Mouse (Mus musculus) telencephalon, adult 2 months (tissue): Measurements from ENCODE around the gene Cyb561.

Experiments used
- DNase-seq: peaks from one replicate; pipeline ENCODE4 v3.0.0-alpha.2; 2011; ENCODE audit warnings: low read depth, low spot score

Cyb561 gene

DNA sequence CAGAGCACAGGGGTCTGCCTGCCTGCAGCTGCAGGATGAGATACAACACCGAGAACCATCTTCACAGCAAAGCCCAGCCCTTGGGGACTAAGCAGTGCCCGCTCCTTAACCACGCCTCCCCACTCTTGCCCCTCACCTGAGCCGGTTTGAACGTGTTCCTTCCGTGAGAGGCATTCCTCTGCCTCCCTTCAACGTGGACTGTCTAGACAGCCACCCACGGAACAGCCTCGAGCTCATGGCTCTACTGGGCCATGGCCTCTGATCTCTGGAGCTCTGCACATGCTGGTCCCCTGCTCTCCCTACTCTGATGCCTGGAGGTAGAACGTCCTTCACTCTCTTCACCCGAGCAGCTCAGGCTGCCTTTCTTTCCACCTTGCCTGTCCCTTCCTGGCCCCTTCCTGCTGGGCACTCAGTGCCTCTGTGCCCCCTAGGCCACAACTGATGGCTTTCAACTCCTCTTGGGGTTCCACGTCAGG, at the start of gene Cyb561:
Cyb561 (minus strand) TSS at position 426 of the 476 bp plus-strand sequence.
- DNase-seq: no peak

DNA sequence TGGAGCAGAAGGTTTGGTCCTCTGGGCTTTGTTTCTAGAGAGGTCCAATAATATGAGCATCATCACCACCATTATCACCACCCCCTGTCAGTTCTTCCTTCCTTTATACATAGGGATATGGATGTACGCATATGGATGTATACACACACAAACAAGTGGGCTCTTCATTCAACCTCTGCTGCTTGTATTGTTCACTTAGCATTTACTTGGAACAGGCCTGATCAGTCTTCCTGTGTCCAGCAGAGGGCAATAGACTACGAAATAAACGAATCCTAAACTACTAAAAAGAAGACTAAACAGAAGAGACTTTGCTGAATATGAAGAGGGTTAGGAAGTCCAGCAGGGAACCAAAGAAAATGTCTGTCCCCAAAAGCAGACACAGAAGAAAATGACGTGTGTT, 48.6 kb upstream of the Cyb561 start:
- peak; percentile 17 for DNase-seq

GRCm38 (mm10) chr11:106000062-106000461, 46.9 kb upstream of the Cyb561 start:
- DNase-seq: no peak

DNA sequence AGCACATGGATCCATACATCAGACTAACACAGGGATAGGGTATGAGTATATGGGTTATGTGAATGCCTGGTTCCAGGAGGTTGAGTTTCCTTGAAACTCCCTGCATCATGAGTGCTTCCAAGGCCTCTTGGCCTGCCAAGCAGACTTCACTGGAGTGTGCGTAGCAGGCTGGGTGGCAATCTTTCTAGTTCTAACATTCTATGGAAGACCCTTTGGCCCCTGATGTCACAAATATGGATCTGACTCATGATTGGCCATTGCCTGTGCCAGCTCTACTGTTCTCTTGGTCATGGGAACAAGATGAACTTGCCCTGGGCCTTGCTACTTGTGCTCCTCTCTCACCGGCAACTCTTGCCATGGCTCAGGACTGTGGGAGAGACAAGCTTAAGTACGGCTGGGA, 41.2 kb upstream of the Cyb561 start, which contains the start of gene Ace3:
Ace3 (plus strand) TSS at position 301 of the 400 bp plus-strand sequence.
- no peak for DNase-seq

DNA sequence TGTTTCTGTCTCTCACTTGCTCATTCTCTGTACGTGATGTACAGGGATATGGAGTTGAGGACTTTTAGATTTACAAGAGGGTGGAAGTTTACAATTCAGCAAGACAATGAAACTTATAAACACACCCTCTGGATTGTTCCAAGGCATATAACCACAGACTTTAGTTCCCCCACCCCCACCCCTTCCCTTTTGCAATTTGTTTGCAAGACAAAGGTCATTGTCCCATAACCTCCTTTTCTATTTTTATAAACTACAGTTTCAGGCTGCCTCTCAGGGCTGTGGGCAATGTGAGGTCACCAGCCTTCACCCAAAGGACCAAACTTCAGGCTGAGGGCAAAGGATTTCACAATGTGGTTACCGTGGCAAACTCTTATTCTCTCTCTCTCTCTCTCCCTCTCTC, 37.1 kb upstream of the Cyb561 start:
- no peak for DNase-seq

- no peak for DNase-seq
Measured at GRCm38 (mm10) chr11:105989446-105989845, 36.3 kb upstream of the Cyb561 start.

GRCm38 (mm10) chr11:105987446-105987845, 34.3 kb upstream of the Cyb561 start:
- no peak for DNase-seq

- no peak for DNase-seq
Measured at GRCm38 (mm10) chr11:105984452-105984851, 31.3 kb upstream of the Cyb561 start.

DNA sequence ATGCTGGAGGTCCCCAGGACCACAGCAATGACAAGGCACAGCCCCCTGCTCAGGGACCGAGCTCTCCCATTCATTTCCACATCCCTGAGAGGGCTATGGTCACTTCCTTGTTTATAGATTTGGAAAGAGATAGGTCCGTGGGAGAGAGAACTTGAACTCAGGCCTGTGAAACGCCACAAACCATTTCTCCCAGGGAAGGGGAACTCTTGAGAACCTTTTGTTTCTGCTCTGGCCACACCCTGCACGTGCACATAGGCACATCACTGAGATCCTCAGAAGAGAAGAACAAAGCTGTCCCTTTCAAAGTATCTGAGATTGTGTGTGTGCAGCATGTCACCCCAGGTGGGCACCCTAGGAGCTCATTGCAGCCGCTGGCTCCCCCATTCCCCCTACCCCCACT, 25.5 kb upstream of the Cyb561 start:
- no peak for DNase-seq

DNA sequence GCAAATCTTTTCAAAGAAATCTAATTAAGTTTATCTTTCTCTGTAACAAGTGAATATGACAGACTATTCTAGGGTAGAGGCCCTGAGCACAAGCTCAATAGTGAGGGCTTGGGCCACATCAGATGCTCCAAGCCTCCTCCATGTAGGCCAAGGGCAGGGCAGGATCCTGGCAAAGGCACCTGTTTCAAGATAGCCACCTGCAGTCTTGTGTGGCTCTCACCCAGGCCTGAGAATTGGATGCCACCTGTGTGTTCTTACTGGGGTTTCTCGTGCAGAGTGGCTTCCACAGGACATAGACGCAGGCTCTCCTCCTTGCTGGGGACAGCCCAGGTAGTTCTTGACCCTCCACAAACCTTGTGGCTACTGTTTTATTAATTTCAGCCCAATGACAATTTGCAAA, 25.1 kb upstream of the Cyb561 start:
- DNase-seq: no peak

DNA sequence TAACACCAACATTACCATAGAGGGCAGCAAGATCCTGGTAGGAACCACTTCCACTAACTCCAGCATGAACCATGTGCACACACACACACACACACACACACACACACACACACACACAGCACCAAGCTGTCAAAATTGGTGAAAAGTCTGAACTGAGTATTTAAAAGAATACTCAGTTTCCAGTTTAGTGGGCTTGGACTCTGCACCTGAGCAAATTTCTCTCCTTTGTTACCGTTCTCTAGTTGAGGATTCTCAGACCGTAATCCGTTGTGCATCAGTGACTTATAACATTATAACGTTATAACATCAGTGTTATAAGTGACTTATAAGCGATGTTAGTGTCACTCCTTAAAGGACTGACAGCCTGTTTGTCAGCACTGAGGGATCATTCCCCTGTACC, 22.5 kb upstream of the Cyb561 start:
- DNase-seq: no peak

GRCm38 (mm10) chr11:105975050-105975449, 21.9 kb upstream of the Cyb561 start:
- no peak for DNase-seq

GRCm38 (mm10) chr11:105974593-105974992, 21.5 kb upstream of the Cyb561 start:
- no peak for DNase-seq

GRCm38 (mm10) chr11:105969516-105969915, 16.4 kb upstream of the Cyb561 start:
- DNase-seq: no peak

GRCm38 (mm10) chr11:105968948-105969347, 15.8 kb upstream of the Cyb561 start:
- DNase-seq: no peak

- no peak for DNase-seq
Measured at GRCm38 (mm10) chr11:105967741-105968574, 14.8 kb upstream of the Cyb561 start, which contains the start of gene Ace. Gene Ace, plus strand, starts transcription at chr11:105967945.

- DNase-seq: no peak
Measured at GRCm38 (mm10) chr11:105966288-105966687, 13.2 kb upstream of the Cyb561 start.

GRCm38 (mm10) chr11:105964691-105965090, 11.6 kb upstream of the Cyb561 start:
- DNase-seq: no peak

DNA sequence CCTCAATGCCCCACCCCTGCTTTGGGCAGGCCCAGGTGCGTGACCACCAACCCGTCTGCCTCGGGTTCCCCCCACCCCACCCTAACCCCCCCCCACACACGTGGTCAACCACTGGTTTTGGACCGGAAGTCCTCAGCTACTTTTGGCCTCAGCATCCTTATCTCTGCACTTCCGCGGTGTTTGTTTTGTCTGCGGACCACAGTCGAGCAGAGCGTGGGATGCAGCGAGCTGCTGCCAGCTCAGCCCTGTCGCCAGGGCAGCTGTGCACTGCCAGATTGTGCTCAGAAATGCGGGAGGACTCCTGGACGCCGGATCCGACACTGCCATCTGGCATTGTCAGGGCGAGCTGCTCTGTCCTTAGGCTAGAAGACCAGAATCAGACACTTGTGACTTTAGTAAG, 6.2 kb upstream of the Cyb561 start:
- DNase-seq: no peak

DNA sequence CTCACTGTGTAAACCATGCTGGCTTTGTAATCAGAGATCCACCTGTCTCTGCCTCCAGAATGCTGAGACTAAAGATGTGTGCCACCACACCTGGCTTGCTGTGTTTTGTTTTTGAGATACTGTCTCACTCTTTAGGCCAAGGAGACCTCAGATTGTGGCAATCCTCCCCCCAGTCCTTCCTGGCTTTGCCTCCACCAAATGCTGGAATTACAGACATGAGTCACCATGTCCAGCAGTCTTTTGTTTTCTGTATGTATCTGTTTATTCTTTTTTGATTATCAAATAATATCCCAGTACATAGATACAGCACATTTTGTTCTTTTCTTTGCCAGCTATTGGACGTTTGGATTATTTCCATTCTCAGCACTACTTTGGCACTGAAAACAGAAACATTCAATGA, 5.4 kb upstream of the Cyb561 start:
- no peak for DNase-seq

DNA sequence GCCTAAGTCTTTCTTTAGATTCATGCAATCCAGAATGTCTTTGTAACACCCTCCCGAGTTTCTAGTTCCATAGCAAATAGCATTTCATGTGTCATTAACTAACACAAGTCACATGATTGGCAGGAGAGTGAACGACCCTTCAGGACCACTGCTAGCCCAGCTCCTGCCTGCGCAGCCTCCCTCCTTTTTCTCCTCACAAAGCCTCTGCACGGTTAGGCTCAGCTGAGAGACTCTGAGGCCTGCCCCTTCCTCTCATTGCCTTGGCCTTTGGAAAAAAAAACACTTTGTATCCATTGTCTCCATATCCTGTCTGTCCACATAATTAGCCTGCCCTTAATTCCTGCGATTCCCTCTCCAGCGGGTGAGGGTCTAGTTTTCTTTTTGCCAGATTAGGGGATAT, 4.4 kb upstream of the Cyb561 start:
- no peak for DNase-seq

DNA sequence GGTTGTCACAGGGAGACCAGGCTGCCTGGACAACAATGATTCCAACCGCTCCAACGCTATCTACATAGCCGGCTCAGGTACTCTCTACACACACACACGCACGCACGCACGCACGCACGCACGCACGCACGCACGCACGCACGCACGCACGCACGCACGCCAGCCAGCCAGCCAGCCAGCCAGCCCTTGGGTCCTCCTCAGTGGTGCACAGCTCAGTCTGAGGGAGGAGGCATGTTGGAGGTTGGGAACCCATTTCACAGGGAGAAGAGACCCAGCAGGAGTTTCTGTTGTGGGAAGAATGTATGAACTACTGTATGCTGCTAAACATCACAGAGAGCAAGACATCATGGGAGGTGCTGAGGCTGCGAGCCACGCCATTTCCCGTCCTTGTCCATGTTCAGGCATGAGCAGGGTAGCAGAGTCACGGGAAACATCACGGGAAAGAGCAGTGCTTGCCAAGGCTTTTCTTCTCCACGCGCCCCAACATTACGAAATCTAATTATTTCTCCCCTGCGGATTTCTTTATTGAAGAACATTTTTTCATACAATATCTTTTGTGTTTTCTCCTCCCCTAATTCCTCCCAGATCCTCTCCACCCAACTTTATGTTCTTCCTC, 2.8 kb upstream of the Cyb561 start:
- no peak for DNase-seq

DNA sequence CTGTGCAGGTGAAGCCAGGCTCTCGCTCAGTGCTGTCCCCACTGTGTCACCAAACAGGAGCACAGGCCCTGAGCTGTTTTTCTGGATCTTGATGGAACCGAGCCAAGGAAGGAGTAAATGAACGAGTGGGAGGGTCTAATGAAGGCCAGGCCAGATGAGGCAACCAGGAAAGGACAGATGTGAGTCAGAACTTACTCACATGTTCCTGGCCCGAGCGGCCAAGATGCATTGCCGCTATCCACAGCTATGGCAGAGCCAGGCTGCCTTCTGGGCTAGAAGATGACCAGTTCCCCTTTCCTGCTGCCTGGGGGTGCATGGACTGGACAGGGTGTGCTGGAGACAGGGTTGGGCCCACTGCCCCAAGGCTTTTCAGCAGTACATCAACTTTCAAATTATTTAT, 266 bp upstream of the Cyb561 start:
- DNase-seq: no peak
